Mouse (Mus musculus) left cerebral cortex, adult 11 months (tissue): ENCODE measurements around the gene Ago4.

Experiments
- DNase-seq: peaks from one replicate; pipeline ENCODE4 v3.0.0; 2022; ENCODE audit warnings: low spot score

Gene Ago4

GRCm38 (mm10) chr4:126468925-126469324, 64.3 kb downstream of the Ago4 start:
- no peak for DNase-seq

- DNase-seq = peak; percentile 91
These were observed 64.9 kb downstream of the Ago4 start, which contains the start of gene Ago1 for GRCm38 (mm10) chr4:126468285-126468901. Ago1 (minus strand) TSS chr4:126468583.

- DNase-seq = no peak
These were observed 65.5 kb downstream of the Ago4 start for GRCm38 (mm10) chr4:126467721-126468284.

- no peak for DNase-seq
These were observed 67.0 kb downstream of the Ago4 start for GRCm38 (mm10) chr4:126466251-126466750.

GRCm38 (mm10) chr4:126465843-126466242, 67.4 kb downstream of the Ago4 start:
- no peak for DNase-seq

- no peak for DNase-seq
These were observed 68.4 kb downstream of the Ago4 start for GRCm38 (mm10) chr4:126464892-126465235.

GRCm38 (mm10) chr4:126464189-126464891, 68.9 kb downstream of the Ago4 start:
- DNase-seq = no peak

GRCm38 (mm10) chr4:126455441-126455840, 77.8 kb downstream of the Ago4 start:
- DNase-seq = no peak

GRCm38 (mm10) chr4:126454547-126455254, 78.6 kb downstream of the Ago4 start:
- DNase-seq = no peak

- DNase-seq = no peak
These were observed 83.0 kb downstream of the Ago4 start for GRCm38 (mm10) chr4:126450268-126450667.

GRCm38 (mm10) chr4:126447126-126447525, 86.1 kb downstream of the Ago4 start:
- DNase-seq = no peak

- no peak for DNase-seq
These were observed 88.7 kb downstream of the Ago4 start for GRCm38 (mm10) chr4:126444528-126444927.
